Mouse (Mus musculus) adrenal gland, postnatal 14 days (tissue): ENCODE data around the gene Polr1d. TPM values are rescaled to one million over a fixed set of nuclear protein-coding genes. Genes with fewer than 3 reads are reported as not detected.

Source experiments
- DNase-seq: peaks from one replicate; pipeline ENCODE4 v3.0.0; 2021; ENCODE audit warnings: mixed read lengths
- long read RNA-seq, 2 experiments: library from polyadenylated mRNA; stranded (forward); transcript quantifications; one replicate each; pipeline ENCODE4 v2.0.0; 2021
- total RNA-seq: library from RNA; stranded (reverse); gene quantifications from 2 replicates; pipeline ENCODE4 v1.2.3, GENCODE M21; 2021

The Polr1d gene
- total RNA-seq: 137 and 144 TPM in 2 replicates
- long read RNA-seq, experiment 1, transcript Polr1d-201 (2 exons, 1,196 nt): major isoform, 87 of 187 reads
- long read RNA-seq, experiment 1, transcript Polr1d-202 (3 exons, 1,137 nt): major isoform, 87 of 187 reads
- long read RNA-seq, experiment 1, partial matches to known transcripts: 3 of 187 reads
- long read RNA-seq, experiment 1, other reads (novel, unspliced or antisense): 9 of 187 reads
- long read RNA-seq, experiment 2, transcript Polr1d-201 (2 exons, 1,196 nt): major isoform, 73 of 137 reads
- long read RNA-seq, experiment 2, transcript Polr1d-202 (3 exons, 1,137 nt): minor isoform, 58 of 137 reads
- long read RNA-seq, experiment 2, partial matches to known transcripts: 2 of 137 reads
- long read RNA-seq, experiment 2, other reads (novel, unspliced or antisense): 4 of 137 reads

DNA sequence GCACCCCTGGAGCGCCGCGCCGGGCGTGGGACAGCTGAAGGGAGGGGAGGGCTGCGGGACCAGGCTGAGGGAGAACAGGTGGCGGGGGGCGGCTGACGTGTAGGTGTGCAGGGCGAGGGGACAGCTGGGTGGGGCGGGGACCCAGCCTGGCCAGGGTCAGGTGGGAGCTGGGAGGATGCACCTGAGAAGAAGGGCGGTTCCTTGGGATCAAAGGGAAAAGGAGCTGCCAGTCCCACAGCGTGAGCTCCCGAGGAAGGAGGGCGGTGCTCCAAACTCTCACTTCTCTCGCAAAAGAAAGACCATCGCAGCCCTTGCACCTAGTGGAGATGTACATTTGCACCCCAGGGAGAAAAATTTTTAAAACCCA lies at the start of gene Polr1d:
TSS of gene Polr1d (plus strand) at position 252 of the 367 bp plus-strand sequence.
- DNase-seq: no peak

DNA sequence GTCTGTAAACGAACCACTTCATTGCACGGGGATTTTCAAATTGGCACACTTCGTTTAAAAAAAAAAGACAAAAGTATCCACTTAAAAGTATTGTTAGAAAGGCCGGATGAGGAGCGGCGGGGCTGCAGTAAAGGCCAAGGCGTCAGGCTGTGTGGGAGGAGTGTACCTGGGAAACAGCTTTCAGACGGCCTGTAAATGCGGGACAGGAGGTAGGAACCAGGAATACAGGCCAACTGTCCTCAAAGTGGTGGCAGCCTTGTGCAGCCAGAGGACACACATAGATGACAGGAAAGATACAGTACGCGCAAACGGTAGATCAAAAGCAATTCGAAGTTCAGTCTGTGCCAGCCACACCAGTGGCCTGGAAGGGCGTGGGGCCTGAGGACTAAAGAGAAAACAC lies 45.6 kb upstream of the Polr1d start:
- no peak for DNase-seq

GRCm38 (mm10) chr5:147033155-147033554 lies 43.7 kb upstream of the Polr1d start:
- no peak for DNase-seq

DNA sequence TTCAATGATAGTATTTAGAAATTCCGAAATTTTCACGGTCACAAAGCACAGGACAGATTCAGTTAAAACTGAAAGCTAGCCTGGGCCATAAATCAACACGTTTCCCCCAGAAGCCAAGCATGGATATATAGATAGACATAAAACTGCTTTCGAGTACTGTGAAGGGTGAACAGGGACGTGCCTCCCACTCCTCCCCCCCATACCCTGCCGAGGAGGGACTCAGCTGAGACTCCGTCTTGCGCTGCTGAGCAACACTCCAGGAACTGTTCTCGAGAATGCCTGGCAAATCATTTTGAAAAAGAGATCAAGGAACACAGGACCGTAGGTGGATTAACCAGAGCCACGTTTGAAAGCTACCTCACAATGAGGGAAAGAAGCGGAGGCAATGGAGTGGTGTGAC lies 42.6 kb upstream of the Polr1d start:
- no peak for DNase-seq

DNA sequence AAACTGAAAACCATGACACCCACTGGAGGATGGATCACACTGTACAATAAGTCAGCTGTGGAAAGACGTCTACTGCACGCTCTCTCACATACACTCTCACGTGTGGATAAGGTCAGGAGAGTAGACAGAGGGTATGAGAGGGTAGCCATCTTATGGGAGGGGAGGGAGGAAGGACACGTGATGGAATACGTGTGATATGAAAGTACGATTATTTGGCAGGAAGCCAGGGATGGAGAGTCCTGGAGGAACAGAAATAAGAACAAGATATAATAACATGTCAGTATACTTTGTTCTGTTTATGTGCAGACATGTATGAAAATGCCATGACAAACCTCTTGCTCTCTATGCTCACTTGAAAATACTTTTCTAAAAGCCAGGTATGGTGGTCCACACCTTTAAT lies 41.5 kb upstream of the Polr1d start:
- no peak for DNase-seq

DNA sequence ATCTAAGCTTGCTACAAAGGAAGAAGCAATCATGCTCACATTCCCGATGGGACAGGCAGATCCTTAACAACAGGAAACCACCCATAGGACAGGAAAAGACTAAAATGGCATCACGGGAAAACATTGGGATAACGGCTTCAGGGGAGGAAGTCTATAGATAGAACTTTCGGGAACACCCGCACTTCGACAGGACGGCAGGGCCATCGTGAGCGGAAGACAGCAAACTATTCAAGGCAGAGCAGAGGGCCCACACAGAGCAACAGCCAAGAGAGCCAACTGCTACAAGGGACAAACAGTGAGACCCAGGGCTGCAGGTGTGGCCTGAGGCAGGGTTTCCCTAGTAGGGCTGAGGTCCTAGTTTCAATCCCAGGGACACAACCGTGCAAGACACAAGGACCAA lies 40.8 kb upstream of the Polr1d start:
- DNase-seq: peak; percentile 42

- no peak for DNase-seq
These were observed 40.2 kb upstream of the Polr1d start for GRCm38 (mm10) chr5:147036661-147037060.

GRCm38 (mm10) chr5:147037601-147038000 lies 39.2 kb upstream of the Polr1d start:
- no peak for DNase-seq

GRCm38 (mm10) chr5:147039394-147039793 lies 37.5 kb upstream of the Polr1d start:
- DNase-seq: no peak

GRCm38 (mm10) chr5:147041965-147042937 lies 34.6 kb upstream of the Polr1d start:
- DNase-seq: peak; percentile 22

- DNase-seq: no peak
These were observed 33.5 kb upstream of the Polr1d start for GRCm38 (mm10) chr5:147043240-147043844.

DNA sequence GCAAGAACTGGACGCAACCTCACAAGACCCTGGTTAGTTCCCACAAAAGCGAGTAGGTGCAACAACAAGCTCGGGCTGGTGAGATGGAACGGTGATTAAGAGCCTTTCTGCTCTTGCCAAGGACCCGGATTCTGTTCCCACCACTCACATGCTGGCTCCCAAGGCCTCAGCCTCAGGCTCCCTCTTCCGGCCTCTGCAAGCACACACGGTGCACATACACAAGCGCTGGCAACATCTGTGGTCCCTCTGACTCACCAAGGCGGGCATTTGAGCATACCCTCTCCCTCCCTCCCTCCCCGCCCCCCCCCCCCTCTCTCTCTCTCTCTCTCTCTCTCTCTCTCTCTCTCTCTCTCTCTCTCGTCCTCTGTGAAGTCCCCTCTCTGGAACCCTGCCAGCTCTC lies 31.5 kb upstream of the Polr1d start:
- no peak for DNase-seq

DNA sequence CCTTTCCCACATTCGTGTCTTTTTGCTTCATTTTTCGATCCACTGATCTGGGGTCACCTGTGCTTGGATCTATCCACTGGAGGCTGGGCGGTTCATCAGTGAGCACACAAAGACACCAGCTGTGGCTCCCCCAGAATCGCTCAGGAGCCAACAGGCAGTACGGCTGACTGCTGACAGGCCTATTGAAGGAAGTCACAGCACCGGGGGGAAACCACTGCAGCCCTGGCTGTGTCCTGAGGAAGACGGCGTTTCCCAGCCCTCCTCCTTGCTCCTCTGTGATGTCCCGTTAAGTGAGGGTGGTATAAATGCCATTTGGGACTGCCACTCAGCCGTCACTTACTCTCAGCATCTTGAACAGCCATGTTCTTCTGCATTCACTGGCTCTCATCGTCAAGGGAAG lies 30.9 kb upstream of the Polr1d start:
- DNase-seq: no peak

DNA sequence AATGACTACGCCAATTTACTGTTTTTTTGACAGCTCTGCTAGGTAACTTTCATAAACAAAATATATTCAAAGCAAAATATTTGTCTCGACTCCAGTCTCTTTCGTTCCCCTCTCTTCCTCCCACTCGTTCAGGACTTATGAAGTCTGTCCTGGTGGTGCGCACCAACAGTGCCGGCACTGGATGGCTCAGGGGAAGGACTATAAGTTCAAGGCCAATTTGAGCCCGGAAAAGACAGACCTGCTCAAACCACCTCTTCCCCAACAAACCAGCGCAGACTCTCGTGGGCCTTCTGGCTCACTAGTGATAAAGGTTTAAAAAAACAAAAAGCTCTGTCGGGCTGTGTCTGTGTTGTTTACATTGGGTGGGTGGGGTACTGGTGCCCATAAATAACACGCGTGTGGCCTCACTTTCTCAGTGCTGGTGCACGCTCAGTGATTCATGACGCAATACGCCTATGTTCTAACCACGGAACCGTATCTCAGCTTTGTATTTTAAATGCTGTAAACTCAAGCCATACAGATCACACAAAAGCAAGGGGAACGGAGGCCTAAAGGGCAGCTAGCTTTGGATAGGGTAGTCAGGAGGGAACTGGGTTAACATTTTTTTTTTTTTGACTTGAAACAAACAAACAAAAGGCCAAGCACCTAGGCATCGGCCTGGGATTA lies 27.2 kb upstream of the Polr1d start:
- no peak for DNase-seq

GRCm38 (mm10) chr5:147050816-147051499 lies 25.9 kb upstream of the Polr1d start:
- DNase-seq: peak; percentile 41

- DNase-seq: peak; percentile 44
These were observed 25.1 kb upstream of the Polr1d start for GRCm38 (mm10) chr5:147051500-147052308.

DNA sequence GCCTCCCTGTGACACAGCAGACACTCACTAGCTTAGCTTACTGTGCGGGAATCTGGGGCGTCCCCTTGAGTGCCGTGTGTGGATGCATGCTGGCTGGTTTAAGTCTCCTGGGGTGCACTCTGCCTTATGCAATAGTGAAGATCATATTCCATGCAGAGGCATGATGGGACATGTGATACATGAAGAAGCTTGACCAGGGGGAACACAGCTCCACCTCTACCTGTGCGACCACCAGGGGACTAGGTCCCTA lies 24.6 kb upstream of the Polr1d start:
- no peak for DNase-seq

DNA sequence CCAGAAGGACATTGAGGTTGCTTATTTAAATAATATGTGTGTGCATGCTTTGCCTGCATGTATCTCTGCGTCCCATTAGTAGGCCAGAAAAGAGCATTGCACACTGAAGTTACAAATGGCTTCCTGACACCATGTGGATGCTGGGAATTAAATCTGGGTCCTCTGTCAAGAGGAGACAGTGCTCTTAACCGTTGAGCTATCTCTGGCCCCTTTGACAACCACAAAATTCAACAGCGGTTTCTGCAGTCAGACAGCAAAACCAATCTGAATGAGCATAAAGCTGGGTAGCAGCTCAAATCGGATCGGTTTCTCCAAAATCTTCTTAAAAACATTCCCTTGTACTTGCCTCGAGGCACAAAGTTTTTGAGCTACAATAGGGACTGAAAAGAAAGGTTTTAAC lies 23.8 kb upstream of the Polr1d start:
- DNase-seq: no peak

DNA sequence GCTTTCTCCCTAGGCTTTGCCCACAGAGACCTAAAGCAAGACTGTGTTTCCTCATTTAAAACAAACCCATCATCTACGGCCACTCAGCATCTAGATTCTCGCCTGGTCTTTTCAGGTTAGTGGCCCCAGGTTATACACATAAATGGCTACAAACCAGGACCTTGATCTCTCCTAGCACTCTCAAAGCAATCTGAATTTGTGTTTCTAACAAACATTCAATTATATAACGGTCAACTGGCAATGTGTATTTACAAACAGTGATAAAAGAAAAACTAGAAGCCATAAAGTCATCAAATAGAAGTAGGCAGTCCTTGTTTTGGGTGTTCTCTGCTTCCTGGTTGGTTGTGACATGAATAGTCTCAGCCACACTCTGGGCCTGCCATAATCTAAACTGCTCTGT lies 23.4 kb upstream of the Polr1d start:
- no peak for DNase-seq

DNA sequence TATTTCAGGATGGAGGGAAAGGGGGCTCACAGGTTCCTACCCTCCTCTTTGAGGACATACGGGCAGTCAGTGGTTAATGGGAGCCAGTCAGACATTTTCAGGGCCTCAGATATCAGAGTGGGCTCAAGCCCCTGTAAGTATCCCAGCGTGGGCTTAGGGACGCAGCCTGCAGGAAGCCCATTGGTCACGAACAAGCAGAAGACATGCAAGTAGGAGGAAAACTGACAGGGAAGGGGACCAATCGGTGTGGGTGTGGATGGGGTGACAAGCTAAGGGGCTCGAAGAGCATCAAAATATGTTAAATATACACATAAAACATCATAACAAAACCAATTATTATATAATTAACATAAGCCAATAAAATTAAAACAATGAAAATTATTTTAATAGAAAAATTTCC lies 22.5 kb upstream of the Polr1d start:
- DNase-seq: no peak

DNA sequence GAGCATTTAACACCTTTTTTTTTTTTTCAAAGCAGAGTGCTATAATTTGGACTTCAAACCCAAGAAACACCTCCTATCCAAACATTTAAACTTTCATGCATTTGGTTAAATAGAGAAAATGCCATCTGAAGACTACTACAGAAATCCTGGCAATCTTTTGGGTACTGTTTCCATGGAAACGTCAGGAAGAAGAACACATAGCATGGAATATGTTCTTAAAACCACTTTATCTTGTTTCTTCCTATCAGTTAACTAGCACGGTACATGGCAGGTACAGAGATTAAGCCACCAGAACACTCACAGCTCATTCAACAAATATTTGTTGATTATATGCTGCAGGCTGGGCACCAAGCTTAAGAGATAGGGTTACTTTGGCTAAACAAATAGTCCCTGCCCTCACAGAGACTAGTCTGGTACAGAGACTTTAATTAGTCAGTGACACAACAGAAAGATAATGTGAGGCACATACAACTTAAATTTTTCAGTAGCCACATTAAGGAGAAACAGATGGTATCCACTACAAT lies 22.0 kb upstream of the Polr1d start:
- DNase-seq: no peak
